Mouse (Mus musculus) spleen, postnatal 14 days (tissue): Measurements from ENCODE around the gene Rab25.
A peak's percentile ranks its signal among the peaks of the same experiment; 100 is the strongest.

Experiments
- DNase-seq, 2 experiments: peaks; one replicate each; pipeline ENCODE4 v3.0.0; 2021 to 2022; ENCODE audit warnings: low spot score in 2 of 2

The Rab25 gene

DNA sequence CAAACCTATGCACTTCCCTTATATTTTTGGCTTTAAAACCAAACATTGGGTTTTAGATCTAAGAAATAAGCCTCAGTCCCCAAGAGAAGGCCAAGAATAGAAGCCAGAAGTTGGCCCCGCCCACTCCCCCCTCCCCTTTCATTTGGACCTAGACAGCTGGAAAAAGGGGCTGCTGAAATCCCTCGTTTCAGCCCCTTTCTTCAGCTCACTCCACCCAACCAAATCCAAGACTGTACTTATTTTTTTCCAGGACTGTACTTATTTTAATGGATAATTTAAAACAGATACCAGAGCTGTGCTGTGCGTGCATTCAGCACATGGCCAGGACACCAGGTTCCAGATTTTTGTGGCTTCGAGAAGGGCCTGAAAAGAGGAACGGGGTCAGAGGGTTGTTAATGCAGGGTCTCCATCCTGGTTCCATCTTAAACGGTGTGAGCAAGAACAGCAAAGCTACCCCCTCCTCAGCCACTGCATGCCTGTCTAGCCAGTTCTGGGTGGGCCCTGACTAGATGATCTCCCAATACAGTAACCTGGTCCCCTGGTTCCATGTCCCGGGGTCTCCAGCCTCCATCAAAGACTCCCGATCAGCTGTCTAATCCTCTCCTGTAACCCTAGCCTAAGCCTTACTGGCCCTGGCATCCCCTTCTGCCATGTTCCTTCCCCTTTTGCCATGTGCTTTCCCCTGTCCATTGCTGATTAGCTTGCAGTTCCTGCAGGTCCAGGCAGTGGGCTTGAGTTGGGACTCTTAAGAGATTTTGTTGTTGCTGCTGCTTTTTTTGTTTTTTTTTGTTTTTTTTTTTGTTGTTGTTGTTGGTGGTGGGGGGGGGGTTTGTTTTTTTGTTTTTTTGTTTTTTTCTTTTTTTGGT is 44.0 kb downstream of the Rab25 start:
- DNase-seq, result no peak

DNA sequence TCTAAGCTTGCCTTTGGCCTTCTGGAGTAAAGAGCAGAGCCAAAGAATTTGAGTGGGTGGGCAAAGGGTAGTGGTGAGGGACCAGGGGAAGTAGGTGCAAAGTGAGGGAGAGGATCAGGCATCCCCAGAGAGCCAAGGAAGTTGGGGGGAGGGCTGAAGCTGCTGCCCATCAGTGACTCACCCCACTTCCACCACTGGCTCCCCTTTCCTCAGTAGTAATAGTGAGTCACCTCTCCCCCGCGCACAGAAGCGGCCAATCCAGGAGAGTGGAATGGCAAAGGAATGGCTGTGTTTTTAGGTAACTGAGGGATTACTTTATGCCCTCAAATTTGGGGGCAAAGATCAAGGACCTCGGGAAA is 44.6 kb downstream of the Rab25 start:
- no peak for DNase-seq

DNA sequence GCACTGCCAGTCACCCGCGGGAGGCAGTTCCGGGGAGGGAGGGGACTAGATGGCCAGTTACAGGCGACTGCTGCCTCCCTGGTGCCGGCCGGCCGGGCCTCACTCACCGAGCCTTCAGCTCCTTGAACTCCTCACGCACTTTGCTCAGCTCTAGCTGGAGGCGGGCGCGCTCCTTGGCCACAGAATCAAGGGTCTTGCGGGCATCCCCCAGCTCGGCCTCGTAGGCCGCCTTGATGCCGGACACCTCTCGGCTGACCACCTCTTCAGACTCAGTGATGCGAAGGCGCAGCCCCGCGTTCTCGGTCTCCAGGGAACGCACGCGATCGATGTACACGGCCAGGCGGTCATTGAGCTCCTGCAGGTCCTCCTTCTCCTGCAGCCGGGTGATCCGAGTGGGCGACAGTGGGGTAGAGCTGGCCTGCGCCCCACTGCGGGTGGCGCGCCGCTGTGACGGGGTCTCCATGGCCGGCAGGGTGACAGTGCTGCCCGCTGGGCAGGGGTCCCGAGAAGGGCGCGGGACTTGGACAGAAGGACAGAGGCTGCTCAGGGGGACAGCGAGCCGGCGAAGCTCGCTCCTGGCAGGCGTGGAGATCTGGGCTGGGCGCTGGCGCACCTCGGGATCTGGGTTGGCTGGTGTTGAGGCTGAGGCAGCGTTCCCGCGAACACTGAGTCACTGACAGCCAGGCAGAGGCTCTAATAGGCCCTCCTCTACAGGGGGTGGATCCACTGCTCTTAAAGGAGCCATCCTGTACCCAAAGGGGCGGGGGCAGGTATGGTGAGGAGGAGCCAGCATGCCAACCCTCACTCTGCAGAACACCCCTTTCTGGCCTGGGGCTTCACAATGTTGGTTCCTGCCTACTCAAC is 45.2 kb downstream of the Rab25 start:
- DNase-seq, result peak; percentile 70 to 73

DNA sequence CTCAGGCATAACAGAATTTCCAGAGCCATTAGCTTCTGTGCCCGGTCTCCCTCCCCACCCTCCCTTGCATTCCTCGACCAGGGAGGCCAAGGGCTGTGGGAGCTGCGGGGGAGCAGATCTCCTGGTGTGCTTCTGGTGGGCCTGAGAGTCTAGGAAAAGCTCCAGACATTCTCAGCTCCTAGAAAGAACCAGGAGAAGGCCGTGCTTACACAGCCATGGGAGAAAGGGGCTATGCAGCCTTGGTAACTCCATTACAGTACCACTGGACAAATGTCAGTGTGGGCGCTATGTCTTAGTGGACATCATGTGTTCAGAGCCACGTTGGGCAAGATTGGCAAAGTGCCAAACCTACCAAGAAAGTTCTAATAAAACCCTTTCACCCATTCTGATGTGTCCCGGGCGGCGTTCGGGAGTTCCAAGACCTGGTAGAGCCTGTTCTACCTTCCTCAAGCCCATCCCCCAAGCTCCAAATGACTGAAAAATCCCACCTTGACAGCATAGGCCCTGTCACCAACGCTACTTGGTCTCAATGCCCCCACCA is 46.0 kb downstream of the Rab25 start:
- DNase-seq, result no peak

DNA sequence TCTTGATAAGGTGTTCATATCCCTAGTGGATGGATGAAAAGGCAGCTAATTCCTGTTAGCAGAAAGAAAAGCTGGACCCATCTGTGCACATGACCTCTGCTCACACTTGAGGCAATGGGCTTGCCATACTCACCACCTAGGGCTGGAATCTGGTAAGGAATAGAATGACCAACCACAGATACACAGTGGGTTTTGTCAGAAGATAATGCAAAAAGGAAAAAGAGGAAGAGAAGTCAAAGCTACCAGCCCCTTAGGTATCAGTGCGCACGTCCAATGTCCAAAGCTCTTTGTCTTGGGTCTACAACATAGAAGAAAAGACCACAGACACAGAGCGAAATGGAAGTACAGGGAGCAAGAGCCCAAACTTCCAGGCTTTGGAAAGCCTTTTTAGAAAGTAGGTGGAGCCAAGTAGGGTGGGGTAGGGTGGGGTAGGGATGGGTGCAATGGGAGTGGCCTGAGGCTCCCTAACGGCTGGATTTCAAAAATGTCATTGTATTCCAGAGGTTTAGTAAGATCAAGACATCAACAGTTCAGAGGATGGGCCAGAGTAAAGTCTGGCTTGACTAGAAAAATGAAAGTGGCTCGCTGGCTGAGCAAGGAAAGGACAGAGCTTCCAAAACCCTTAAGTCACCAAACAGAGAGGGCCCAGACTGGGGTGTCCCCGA is 46.6 kb downstream of the Rab25 start:
- DNase-seq, result no peak

DNA sequence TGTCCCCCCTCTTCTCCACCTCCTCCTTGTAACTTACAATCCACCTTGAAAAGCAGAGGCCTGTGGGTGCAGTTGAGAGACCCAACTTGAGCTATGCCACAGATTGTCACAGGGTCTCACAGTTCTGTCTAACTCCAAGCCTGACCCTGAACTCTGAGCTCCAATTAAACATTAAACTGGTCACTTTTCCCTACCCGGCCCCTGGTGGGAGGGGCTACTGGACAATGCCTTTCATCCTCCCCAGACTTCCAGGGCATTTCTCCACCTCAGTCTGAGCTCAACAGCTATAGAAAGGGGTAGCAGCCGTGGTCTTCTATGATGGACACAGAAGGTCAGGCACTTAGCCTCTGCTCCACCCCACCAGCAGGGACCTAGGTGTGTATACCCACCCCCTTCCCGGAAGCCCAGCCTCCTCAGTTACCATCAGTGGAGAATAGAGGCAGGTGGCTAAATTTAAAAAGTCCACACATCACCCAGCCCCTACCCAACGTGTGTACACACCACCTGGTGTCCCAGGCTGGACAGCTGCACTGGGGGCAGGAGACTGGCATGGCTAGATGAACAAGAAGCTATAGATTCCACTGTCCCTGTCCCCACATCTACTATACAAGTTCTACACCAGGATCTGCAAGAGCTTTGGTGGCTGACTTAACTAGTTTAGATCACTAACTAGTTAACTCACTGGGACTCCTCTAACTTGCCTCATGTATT is 47.3 kb downstream of the Rab25 start:
- DNase-seq, result no peak

DNA sequence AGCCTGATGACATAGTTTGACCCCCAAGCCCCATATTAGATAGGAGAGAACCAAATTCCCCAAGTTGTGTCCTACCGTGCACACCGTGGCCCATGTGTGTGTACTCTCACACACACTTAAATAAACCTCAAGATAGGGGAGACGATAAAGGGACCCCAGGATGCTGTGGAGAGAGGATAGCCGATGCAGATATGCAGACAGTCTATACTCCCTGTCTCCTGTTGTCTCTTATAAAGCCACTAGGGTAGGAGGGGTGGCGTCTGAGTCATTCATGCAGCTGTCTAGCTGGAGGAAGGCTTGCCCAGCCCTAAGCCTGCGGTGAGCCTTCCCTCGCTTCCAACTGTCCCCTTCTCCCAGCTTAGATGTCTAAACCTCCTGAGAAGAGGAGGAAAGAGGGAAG is 48.0 kb downstream of the Rab25 start:
- no peak for DNase-seq

DNA sequence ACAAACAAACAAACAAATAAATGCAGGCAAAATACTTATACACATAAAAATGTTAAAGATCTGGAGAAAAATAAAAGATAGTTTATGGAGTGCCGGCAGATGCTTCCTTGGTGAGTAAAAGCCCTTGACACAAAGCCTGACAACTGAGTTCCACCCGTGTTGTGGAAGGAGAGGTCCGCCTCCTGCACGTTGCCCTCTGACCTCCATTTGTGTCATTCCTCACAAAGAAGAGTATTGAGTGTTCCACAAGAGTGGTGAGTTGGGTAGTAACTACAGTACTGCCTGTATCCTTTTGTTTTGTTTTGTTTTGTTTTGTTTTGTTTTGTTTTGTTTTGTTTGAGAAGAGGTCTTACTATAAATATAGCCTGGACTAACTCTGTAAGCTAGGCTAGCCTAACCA is 48.5 kb downstream of the Rab25 start:
- DNase-seq, result no peak

DNA sequence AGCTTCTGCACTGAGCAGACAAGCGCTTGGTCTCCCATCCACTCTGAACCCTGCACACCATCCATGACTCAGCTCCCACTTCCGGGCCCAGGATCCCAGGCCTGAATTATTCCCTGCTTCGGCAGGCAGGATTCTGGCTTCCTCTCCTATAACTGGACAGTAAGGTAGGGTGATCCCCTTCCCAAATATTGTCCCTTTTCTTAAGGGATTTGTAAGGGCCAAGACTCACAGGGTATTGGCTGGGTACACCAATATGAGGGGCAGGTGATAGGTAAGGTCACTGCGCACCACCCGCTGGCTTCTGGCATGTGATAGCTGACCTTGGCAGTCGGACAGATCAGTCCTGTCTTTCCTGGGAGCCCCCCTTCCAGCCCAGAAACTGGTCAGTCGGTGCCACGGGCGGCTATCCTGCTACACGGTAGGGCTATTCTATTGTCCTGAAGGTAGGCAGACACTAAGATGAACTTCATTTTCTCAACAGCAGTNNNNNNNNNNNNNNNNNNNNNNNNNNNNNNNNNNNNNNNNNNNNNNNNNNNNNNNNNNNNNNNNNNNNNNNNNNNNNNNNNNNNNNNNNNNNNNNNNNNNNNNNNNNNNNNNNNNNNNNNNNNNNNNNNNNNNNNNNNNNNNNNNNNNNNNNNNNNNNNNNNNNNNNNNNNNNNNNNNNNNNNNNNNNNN is 52.2 kb downstream of the Rab25 start:
- DNase-seq, result no peak

DNA sequence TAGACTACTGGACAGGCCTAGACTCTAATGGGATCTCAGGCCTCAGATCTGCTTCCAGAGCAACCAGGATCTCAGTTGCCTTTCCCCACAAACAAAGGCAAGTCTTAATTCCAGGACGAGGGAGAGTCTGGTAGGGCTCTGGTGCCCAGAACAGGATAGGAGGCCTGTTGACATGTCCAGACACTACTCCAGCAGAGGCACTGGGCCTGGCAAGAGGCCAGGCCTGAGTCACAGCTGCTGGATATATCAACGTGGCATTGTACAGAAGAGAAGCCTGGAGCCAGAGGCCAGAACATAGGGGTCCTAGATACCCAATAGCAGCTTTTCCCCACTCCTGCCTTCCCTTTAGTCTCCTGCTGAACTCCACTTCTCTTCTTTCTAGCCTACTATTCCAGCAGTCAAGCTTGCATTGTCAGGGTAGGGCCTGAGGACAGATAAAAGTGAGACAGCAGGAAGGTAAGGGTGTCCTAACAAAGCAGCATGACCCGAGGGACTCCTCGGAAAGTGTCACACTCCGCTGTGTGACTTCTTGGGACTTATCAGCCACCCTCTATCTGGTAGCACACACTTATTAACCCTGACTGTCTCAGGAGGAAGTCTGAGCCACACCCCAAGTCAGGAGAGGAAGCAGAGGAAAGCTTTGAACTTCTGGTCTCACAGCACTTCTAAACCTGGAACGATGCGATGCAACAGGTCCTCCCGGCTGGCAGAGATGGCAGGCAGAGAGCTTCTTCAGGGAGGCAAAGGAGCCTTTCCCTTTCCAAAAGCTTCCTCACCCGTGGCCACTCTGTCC is 53.1 kb downstream of the Rab25 start:
- peak in 1 of 2 experiments; percentile 44 for DNase-seq

DNA sequence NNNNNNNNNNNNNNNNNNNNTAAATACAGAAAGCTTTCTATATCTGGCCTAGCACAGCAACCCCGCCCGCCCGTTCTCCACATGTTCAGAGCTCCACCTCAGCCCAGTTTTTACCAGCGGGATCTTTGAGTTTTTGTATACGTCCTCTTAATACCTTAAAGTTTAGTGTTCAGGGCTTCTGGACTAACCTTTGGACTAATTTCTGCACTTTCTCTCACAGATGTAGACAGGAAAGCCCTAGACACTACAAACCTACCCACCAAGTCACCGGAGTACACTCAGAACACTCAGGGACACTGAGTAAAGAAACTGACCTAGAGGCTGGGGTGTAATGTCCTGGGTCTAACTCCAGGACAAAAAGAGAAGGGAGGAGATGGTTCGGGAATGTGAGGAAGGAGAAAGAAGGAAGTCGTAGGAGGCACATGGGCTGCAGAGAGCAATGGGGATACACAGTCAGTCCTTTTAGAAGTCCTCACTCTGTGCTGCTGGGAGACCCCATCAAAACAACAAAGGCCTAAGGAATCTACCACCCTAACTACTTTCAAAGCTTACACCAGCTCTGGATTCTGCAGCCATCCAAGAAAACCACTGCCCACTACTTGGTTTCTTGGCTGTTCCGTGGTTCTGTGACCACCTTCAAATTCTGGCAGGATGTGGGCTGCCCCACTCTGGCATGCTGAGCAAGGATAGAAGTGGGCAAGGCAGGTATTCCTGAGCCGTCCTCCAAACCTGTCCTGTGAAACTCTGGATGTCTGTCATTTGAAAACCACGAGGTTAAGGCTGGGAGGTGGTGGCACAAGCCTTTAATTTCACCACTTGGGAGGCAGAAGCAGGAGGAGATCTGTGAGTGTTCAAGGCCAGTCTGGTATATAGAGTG is 54.2 kb downstream of the Rab25 start:
- no peak for DNase-seq
